Comparison of ENCODE assay signal across 19 mouse cellular contexts in the genomic region with DNA sequence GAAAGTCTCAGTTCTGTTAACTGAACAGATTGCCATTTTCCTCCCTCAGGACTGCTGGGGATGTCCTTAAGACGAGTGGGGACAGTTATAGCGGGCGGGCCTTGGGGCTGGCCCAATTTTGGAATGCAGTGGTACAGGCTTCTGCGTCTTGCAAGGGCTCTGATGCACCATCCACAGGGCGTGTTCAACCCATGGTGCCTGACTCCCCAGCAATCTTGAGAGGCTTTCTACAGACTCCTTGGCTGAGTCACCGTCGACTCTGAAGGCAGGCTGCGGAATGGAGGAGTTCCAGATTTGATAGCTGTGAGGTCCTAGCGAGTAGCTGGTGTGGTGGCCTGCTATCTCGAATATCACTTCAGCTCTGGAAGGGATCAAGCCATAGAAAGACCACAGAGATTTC. TPM values are rescaled to one million over a fixed set of nuclear protein-coding genes. Genes with fewer than 3 reads are reported as not detected.
DNase-seq lines count a peak whose midpoint lies in the region; TF ChIP-seq lines count a peak whose summit lies in the region.
"Had no signal": no experiment of that assay in that cellular context is flagged by ENCODE, and none has a peak within 500 bp of the region (broad histone marks: within the 10 kb centered on the region; RNA-seq: fewer than 3 reads in every experiment).

No protein-coding gene starts in this region.

- no peak overlapping the region for H3K4me3 ChIP-seq in layer of hippocampus, adult 2 months
- no peak overlapping the region for H3K4me3 ChIP-seq in left cerebral cortex, adult 2 months
- H3K4me3 ChIP-seq: embryonic facial prominence, embryonic 12.5 days; heart, embryonic 12.5 days; liver, embryonic 13.5 days had no signal

- H3K27ac ChIP-seq in layer of hippocampus, adult 2 months: peak overlapping the region; percentile 67
- H3K27ac ChIP-seq in left cerebral cortex, adult 2 months: peak overlapping the region; percentile 91
- H3K27ac ChIP-seq: embryonic facial prominence, embryonic 12.5 days; liver, embryonic 13.5 days had no signal

- intact Hi-C loops in left cerebral cortex, adult 2 months (cut with DNase I): loop anchor here (1.0 to 5.0 kb wide), 4 partner anchors 30 to 168 kb away; no protein-coding TSS in a partner anchor

- TF ChIP-seq CTCF in layer of hippocampus, adult 2 months (conservative IDR thresholded peaks at IDR 0.05): no peak
- no peak for TF ChIP-seq CTCF in left cerebral cortex, adult 2 months (IDR thresholded peaks at IDR 0.05)

- peak in 1 of 2 experiments; percentile 17 for DNase-seq in layer of hippocampus, adult 2 months (ENCODE audit: low spot score in 2 of 2)
- DNase-seq in layer of hippocampus, postnatal 25 days (ENCODE audit: extremely low spot score in 1 of 2, low spot score in 1 of 2): no peak
- DNase-seq in NIH3T3 (ENCODE audit: low read depth): peak; percentile 43
- DNase-seq in left cerebral cortex, adult 2 months (ENCODE audit: extremely low spot score in 1 of 2, low spot score in 2 of 2): peak; percentile 37 to 52
- peak; percentile 42 for DNase-seq in right cerebral cortex, postnatal 14 days
- DNase-seq in spleen, postnatal 14 days (ENCODE audit: low spot score in 2 of 2): no peak
- DNase-seq in thymus, adult 18-20 months: no peak
- DNase-seq in heart, postnatal 4 days: no peak
- DNase-seq: cerebellum, postnatal 36 days; forebrain, postnatal 0 days; gastrocnemius, postnatal 36 days; liver, embryonic 13.5 days; lung, postnatal 10 days; thymus, adult 2 months had no signal

RNA-seq across cellular contexts. Expression of gene Susd4, which starts 30.6 kb away (rescaled TPM):
- 100 to 1,000 TPM; 127 to 135 TPM for total RNA-seq in layer of hippocampus, adult 2 months (2021)
- total RNA-seq in layer of hippocampus, postnatal 25 days (2021): 100 to 1,000 TPM; 124 to 133 TPM
- 100 to 1,000 TPM; 105 to 111 TPM for total RNA-seq in left cerebral cortex, adult 2 months (2021)
- 1 to 10 TPM; 1.2 to 1.8 TPM for total RNA-seq in heart, postnatal 4 days (2021)

RNA-seq across cellular contexts. Expression of gene Ccdc185, which starts 45.2 kb away (rescaled TPM):
- under 1 TPM; 0.23 to 0.34 TPM for total RNA-seq in layer of hippocampus, adult 2 months (2021)
- total RNA-seq in layer of hippocampus, postnatal 25 days (2021): under 1 TPM; 0.17 to 0.28 TPM
- under 1 TPM in 1 of 2 experiments, not detected in 1; 0.21 TPM for total RNA-seq in left cerebral cortex, adult 2 months (2021)
- total RNA-seq in heart, postnatal 4 days (2021): not detected
- total RNA-seq: forebrain, postnatal 0 days; gastrocnemius, postnatal 36 days; hematopoietic stem cell, adult 5-6 weeks; megakaryocyte-erythroid progenitor cell, adult 5-6 weeks; midbrain, postnatal 0 days had no signal

Comparison
In these comparisons a context has a peak if more than half of its experiments do, and no peak if none do; other contexts are left out.
1. DNase-seq: peak in NIH3T3 (single experiment), left cerebral cortex, adult 2 months (2 of 2) and right cerebral cortex, postnatal 14 days (single experiment); none in layer of hippocampus, postnatal 25 days (0 of 2), spleen, postnatal 14 days (0 of 2), thymus, adult 18-20 months (0 of 2) and heart, postnatal 4 days (single experiment).
2. RNA of gene Susd4, which starts 30.6 kb away (total RNA-seq): 127 to 135 TPM in layer of hippocampus, adult 2 months, 124 to 133 TPM in layer of hippocampus, postnatal 25 days and 105 to 111 TPM in left cerebral cortex, adult 2 months; 1.2 to 1.8 TPM in heart, postnatal 4 days; every median in the first group is over 10 times any median in the second.